Mouse (Mus musculus): Measurements from ENCODE around the gene Ncf1. TPM values are rescaled to one million over a fixed set of nuclear protein-coding genes. Genes with fewer than 3 reads are reported as not detected.

Gene Ncf1
- 2.6 and 2.7 TPM in 2 replicates for polyA plus RNA-seq (2012; rRNA removed)

DNA sequence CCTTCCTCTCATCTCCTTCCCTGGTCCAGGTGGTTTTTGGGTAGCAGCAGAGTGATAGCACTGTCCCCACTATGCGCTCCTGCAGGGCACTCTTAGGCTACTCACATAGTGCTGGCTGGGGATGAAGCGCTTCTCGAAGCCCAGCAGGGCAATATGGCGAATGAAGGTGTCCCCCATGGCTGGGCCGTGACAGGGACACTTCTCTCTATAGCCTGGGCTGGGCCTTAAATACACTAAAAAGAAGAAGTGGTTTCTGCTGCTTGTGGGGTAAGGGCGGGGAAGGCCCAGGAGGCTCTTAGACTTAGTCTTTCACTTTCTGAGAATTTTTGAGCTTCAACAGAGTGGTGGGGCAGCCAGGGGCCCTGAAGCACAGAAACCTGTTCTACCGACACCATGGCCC is at the start of gene Ncf1:
Ncf1 (minus strand) TSS at position 235 of the 400 bp plus-strand sequence.
- DNase-seq (ENCODE audit: low read depth) = no peak
- TF ChIP-seq POLR2A (IDR thresholded peaks at IDR 0.05; ENCODE audit: borderline replicate concordance, extremely low read depth, insufficient read depth, insufficient read length, poor library complexity, severe bottlenecking) (no peak), CTCF (IDR thresholded peaks at IDR 0.05; ENCODE audit: borderline replicate concordance, extremely low read depth, insufficient read depth, insufficient read length) (no peak)

DNA sequence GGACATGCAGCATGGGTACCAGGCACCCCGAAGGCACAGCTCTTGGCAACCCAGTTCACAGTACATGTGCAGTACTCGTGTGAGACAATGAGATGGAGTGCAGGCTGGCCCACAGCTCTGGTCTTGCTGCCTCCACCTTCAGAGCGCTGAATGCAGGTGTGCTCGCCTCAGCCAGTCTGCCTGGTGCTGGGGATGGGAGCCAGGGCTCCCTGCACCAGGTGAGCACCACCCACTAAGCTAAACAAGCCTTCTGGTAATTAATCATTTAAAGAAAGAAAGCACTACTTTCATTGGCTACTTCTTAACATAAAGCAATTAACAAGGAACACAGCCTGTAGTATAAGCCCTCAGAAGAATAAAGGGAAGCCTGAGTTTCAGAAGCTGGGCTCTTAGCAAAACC is 47.7 kb upstream of the Ncf1 start:
- DNase-seq (ENCODE audit: low read depth) = no peak
- no peak for TF ChIP-seq CTCF (IDR thresholded peaks at IDR 0.05; ENCODE audit: borderline replicate concordance, extremely low read depth, insufficient read depth, insufficient read length)
- no peak for TF ChIP-seq POLR2A (IDR thresholded peaks at IDR 0.05; ENCODE audit: borderline replicate concordance, extremely low read depth, insufficient read depth, insufficient read length, poor library complexity, severe bottlenecking)

DNA sequence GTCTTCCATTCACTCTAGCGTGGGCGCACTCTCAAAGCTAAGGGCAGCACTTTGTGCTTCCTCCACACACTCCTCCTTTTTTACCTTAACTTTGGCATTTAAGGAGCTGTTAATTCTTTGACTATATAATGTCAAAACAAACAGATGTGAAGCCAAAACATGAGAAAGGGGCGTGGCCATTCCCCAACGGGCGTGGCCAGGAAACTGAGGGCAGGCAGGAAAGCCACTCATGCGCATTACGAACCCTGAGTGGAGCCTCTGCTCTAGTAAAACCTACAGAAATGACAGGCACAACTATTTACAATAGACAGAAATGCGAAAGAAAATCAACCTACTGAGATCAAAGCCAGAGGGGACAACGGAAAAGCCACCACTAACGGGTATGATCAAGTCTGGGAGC is 46.1 kb upstream of the Ncf1 start:
- no peak for DNase-seq (ENCODE audit: low read depth)
- TF ChIP-seq POLR2A (IDR thresholded peaks at IDR 0.05; ENCODE audit: borderline replicate concordance, extremely low read depth, insufficient read depth, insufficient read length, poor library complexity, severe bottlenecking) (no peak), CTCF (IDR thresholded peaks at IDR 0.05; ENCODE audit: borderline replicate concordance, extremely low read depth, insufficient read depth, insufficient read length) (no peak)

DNA sequence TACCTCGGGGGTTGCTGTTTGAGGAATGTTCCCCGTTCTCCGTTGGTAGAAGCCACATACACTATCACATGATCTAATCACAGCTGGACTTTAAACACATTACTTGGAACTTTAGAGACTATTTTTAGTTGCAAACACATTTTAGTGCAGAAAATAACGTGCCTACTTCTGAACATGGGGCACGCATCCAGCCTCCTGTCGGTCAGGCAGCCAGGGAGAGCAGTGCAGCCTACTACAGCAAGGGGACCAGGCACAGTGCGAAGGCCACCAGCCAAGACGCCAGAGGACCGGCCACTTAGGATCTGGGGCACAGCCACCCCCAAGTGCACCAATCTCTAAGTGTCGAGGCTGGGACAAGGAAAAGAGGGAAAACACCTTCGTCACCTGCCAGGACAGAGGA is 45.6 kb upstream of the Ncf1 start:
- DNase-seq (ENCODE audit: low read depth) = no peak
- TF ChIP-seq CTCF (IDR thresholded peaks at IDR 0.05; ENCODE audit: borderline replicate concordance, extremely low read depth, insufficient read depth, insufficient read length) (no peak), POLR2A (IDR thresholded peaks at IDR 0.05; ENCODE audit: borderline replicate concordance, extremely low read depth, insufficient read depth, insufficient read length, poor library complexity, severe bottlenecking) (no peak)

DNA sequence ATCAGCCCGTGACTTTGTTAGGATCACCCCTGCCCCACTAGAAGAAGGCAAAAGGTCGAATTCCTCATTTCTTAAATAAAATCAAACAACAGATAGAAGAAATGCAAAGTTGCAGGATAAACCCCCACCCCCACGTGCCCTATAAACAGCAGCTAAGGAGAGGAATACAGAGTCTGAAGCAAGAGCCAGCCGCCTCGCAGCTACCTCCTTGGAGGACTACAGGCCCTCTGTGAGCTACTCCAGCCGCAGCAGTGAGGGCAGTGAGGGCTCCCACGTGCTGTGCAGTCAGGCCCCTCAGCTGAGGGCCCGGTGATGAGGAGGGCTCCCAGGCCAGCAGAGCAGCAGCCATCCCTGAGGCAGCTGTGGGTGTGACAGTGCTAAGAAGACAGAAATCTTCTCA is 44.3 kb upstream of the Ncf1 start:
- TF ChIP-seq POLR2A (IDR thresholded peaks at IDR 0.05; ENCODE audit: borderline replicate concordance, extremely low read depth, insufficient read depth, insufficient read length, poor library complexity, severe bottlenecking) = no peak
- TF ChIP-seq CTCF (IDR thresholded peaks at IDR 0.05; ENCODE audit: borderline replicate concordance, extremely low read depth, insufficient read depth, insufficient read length) = no peak
- no peak for DNase-seq (ENCODE audit: low read depth)

DNA sequence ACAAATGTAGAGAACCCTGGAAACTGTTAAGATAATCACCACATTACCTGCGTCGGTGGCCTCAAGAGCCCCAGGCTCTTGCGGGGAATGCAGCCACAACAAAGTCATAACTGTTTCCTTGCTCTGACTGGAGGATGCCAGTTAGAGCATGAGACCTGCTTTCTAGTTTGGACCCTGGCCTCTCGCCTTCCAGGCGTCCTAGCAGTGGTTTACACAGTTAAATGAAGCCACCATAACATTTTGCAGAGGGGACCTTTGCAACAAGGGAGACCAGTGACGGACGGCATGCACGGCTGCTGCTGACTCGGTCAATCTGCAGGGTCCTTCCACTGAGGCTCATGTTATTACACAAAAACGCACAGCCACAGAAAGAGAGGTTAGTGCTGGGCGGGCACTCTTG is 43.3 kb upstream of the Ncf1 start:
- DNase-seq (ENCODE audit: low read depth) = no peak
- TF ChIP-seq CTCF (IDR thresholded peaks at IDR 0.05; ENCODE audit: borderline replicate concordance, extremely low read depth, insufficient read depth, insufficient read length) = no peak
- TF ChIP-seq POLR2A (IDR thresholded peaks at IDR 0.05; ENCODE audit: borderline replicate concordance, extremely low read depth, insufficient read depth, insufficient read length, poor library complexity, severe bottlenecking) = no peak

DNA sequence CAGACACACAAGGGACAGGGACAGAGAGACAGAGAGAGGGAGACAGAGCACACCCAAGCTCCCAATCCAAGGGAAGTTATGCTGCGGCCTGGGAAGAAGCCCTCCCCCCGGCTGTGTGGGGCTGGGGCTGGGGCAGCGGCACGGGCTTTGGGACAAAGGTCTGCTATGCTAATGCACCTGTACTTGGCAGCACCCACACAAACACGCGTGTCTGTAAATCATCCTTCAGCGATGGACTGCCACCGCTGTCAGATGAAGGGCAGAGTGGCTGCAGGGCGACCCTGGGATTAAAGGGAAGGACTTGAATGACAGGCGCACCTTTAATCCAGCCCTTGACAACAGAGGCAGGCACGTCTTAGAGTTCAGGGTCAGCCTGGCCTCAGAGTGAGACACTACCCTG is 42.0 kb upstream of the Ncf1 start:
- no peak for DNase-seq (ENCODE audit: low read depth)
- TF ChIP-seq POLR2A (IDR thresholded peaks at IDR 0.05; ENCODE audit: borderline replicate concordance, extremely low read depth, insufficient read depth, insufficient read length, poor library complexity, severe bottlenecking) = no peak
- TF ChIP-seq CTCF (IDR thresholded peaks at IDR 0.05; ENCODE audit: borderline replicate concordance, extremely low read depth, insufficient read depth, insufficient read length) = no peak

DNA sequence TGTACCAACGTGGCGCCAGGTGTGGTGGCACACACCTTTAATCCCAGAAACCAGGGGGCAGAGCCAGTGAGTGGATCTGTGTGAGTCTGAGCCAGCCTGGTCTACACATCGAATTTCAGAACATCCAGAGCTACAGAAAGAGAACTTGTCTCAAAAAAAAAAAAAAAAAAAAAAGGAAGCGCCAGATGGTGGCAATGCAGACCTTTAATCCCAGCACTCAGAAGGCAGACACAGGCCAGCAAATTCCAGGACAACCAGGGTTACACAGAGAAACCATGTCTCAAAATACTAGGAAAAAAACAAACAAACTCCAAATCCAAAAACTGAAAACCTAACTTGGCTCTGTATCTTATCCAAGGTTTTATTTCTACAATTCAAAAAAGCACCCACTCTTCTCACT is 41.1 kb upstream of the Ncf1 start:
- DNase-seq (ENCODE audit: low read depth) = no peak
- no peak for TF ChIP-seq POLR2A (IDR thresholded peaks at IDR 0.05; ENCODE audit: borderline replicate concordance, extremely low read depth, insufficient read depth, insufficient read length, poor library complexity, severe bottlenecking)
- no peak for TF ChIP-seq CTCF (IDR thresholded peaks at IDR 0.05; ENCODE audit: borderline replicate concordance, extremely low read depth, insufficient read depth, insufficient read length)

DNA sequence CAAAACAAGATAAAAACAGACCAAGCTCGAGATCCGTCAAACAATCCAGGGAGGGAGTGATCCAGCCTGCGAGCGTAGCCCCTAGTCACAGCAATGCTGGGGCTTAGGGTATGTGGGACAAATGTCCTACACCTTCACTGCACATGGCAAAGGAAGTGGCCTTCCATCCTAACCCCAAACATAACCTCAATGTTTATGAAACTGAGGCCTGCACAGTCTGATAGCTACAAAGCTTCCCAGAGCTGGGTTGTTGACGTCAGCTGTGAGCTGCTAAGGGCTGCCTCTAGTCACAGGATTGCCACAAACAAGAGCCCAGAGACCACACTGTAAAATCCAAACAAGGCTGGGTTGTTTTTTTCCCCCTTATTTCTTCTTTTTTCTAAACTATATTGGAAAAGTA is 40.3 kb upstream of the Ncf1 start:
- TF ChIP-seq POLR2A (IDR thresholded peaks at IDR 0.05; ENCODE audit: borderline replicate concordance, extremely low read depth, insufficient read depth, insufficient read length, poor library complexity, severe bottlenecking) = no peak
- no peak for TF ChIP-seq CTCF (IDR thresholded peaks at IDR 0.05; ENCODE audit: borderline replicate concordance, extremely low read depth, insufficient read depth, insufficient read length)
- no peak for DNase-seq (ENCODE audit: low read depth)

DNA sequence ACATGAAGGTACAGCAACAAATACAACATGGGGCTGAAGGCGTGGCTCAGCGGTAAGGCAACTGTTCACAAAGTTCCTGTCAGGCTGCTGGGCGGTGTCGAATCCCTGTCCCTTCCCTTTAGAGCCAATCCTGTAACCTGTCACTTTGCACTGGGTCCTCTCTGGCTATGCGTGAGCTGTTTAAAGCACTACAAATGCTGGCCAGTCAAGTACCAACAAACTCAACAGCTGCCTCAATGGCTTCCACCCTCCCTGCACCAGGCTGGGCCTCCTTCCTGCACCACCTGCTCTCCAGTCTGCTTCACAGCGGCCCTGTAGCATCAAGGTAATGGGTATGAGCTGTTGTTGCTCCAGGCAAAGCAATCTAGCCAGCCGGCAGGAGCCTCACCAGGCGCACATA is 39.3 kb upstream of the Ncf1 start:
- DNase-seq (ENCODE audit: low read depth) = no peak
- TF ChIP-seq CTCF (IDR thresholded peaks at IDR 0.05; ENCODE audit: borderline replicate concordance, extremely low read depth, insufficient read depth, insufficient read length) (no peak), POLR2A (IDR thresholded peaks at IDR 0.05; ENCODE audit: borderline replicate concordance, extremely low read depth, insufficient read depth, insufficient read length, poor library complexity, severe bottlenecking) (no peak)

DNA sequence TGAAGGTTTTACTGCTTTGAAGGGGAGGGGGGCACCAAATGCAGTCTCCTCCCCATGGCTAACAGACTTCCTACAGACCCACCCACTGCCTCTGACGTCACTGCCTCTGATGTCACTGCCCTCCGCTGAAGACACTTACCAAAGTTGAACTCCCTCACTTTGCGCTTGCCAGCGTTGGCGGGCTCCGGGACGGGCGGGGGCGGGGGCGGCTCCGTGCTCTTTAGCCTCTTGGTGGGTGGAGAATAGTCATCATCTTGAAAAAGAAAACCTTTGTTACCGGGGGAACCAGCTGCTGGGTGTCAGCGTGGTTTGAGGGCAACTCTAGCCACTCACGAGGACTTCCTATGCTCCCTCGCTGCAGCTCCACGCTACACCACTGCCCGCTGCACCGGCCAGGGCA is 37.0 kb upstream of the Ncf1 start:
- TF ChIP-seq POLR2A (IDR thresholded peaks at IDR 0.05; ENCODE audit: borderline replicate concordance, extremely low read depth, insufficient read depth, insufficient read length, poor library complexity, severe bottlenecking) (no peak), CTCF (IDR thresholded peaks at IDR 0.05; ENCODE audit: borderline replicate concordance, extremely low read depth, insufficient read depth, insufficient read length) (no peak)
- DNase-seq (ENCODE audit: low read depth) = no peak

DNA sequence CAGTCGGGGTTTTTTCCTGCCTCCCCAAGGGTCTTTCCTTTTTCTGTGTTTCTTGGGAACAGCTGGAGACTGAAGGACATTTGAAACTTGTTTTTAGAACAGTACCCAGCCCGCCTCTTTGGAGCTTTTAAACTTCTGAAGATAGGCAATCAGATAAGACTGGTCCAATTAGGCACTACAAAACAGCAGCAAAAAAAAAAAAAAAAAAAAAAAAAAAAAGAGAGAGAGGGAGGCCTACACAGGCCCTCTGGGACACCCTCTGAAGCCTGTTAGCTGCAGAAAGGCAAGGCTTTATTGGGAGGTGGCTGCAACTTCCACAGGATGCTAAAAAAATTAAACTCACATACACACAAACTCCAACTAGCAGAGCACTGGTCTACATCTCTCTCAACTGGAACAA is 36.5 kb upstream of the Ncf1 start:
- no peak for TF ChIP-seq POLR2A (IDR thresholded peaks at IDR 0.05; ENCODE audit: borderline replicate concordance, extremely low read depth, insufficient read depth, insufficient read length, poor library complexity, severe bottlenecking)
- TF ChIP-seq CTCF (IDR thresholded peaks at IDR 0.05; ENCODE audit: borderline replicate concordance, extremely low read depth, insufficient read depth, insufficient read length) = no peak
- no peak for DNase-seq (ENCODE audit: low read depth)
